Mouse (Mus musculus) stomach, postnatal 0 days (tissue): ENCODE measurements around the gene Mrps18a.

Experiments
- CTCF ChIP-seq: IDR thresholded peaks from 2 replicates; pipeline ENCODE4 v1.5.1; 2016; ENCODE audit warnings: antibody characterized with exemption, low read depth, mild to moderate bottlenecking, moderate library complexity
- EP300 ChIP-seq: optimal IDR thresholded peaks from 2 replicates; pipeline ENCODE3; 2016; ENCODE audit warnings: antibody characterized with exemption

DNA sequence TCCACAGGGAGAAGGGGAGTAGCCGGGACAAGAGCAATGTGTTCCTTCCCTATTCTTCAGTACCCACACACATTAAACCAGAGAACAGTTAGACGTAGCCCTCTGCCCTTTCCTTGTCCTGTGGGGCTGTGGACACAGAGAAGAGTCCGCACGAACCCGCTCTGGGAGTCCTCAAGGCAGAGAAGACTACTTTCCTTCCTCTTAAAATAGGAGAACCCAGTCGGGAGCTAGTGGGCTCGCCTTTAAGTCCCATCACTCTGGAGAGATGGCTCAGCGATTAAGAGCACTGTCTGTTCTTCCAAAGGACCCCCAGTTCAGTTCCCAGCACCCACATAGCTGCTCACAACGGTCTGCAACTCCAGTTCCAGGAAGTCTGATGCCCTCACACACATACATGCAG lies 50.9 kb downstream of the Mrps18a start:
- no peak for TF ChIP-seq EP300
- TF ChIP-seq CTCF: no peak
